Mouse (Mus musculus) myocyte (in vitro differentiated cells): ENCODE data around the gene Hist1h2bf. TPM values are rescaled to one million over a fixed set of nuclear protein-coding genes. Genes with fewer than 3 reads are reported as not detected.
A peak's percentile ranks its signal among the peaks of the same experiment; 100 is the strongest.
"Not testable (repeated sequence)": the region's sequence is repeated elsewhere in the genome, so short reads cannot be mapped to it uniquely, and the experiment has no call there.

Source experiments
- H3K27me3 ChIP-seq: one replicate; pipeline ENCODE4 v1.6.1; 2011; ENCODE audit not compliant: control insufficient read depth, insufficient read depth, insufficient read length
- H3K36me3 ChIP-seq: one replicate; pipeline ENCODE4 v1.6.1; 2011; ENCODE audit not compliant: control insufficient read depth, insufficient read depth
- H3K4me2 ChIP-seq: one replicate; pipeline ENCODE4 v1.6.1; 2011; ENCODE audit warnings: low read depth, control low read depth
- H3K4me3 ChIP-seq: one replicate; pipeline ENCODE4 v1.5.1; 2011; ENCODE audit warnings: mild to moderate bottlenecking, control low read depth, moderate library complexity
- H3K79me2 ChIP-seq: one replicate; pipeline ENCODE4 v1.6.1; 2011; ENCODE audit not compliant: control insufficient read depth, insufficient read depth
- H3ac ChIP-seq: one replicate; pipeline ENCODE4 v1.6.1; 2011; ENCODE audit not compliant: control insufficient read depth, insufficient read length
- CEBPB ChIP-seq: IDR thresholded peaks from 2 replicates; pipeline ENCODE4 v1.6.1; 2011; ENCODE audit warnings: mild to moderate bottlenecking, moderate library complexity; ENCODE audit not compliant: poor library complexity, insufficient read depth, severe bottlenecking
- E2F4 ChIP-seq: IDR thresholded peaks from one replicate; pipeline ENCODE4 v1.6.1; 2011; ENCODE audit warnings: mild to moderate bottlenecking, control low read depth, moderate library complexity; ENCODE audit not compliant: insufficient read depth
- MAX ChIP-seq: IDR thresholded peaks from one replicate; pipeline ENCODE4 v1.6.1; 2011; ENCODE audit warnings: low read depth, mild to moderate bottlenecking, control low read depth
- MYOD1 ChIP-seq, 3 experiments: IDR thresholded peaks; one replicate each; pipeline ENCODE4 v1.6.1; 2011; ENCODE audit warnings: control low read depth in 2 of 3, low read depth in 2 of 3, mild to moderate bottlenecking in 2 of 3, moderate library complexity in 1 of 3; ENCODE audit not compliant: insufficient read length in 2 of 3, control insufficient read depth in 1 of 3
- MYOG ChIP-seq, 3 experiments: IDR thresholded peaks; one replicate each; pipeline ENCODE4 v1.6.1; 2011; ENCODE audit warnings: control low read depth in 2 of 3, low read depth in 2 of 3, mild to moderate bottlenecking in 2 of 3; ENCODE audit not compliant: insufficient read length in 2 of 3, control insufficient read depth in 1 of 3, insufficient read depth in 1 of 3
- POLR2A ChIP-seq: IDR thresholded peaks from one replicate; pipeline ENCODE4 v1.6.1; 2011; ENCODE audit warnings: low read depth, mild to moderate bottlenecking, control low read depth, moderate library complexity; ENCODE audit not compliant: insufficient read length
- POLR2AphosphoS2 ChIP-seq: IDR thresholded peaks from one replicate; pipeline ENCODE4 v1.6.1; 2011; ENCODE audit warnings: low read depth, control low read depth; ENCODE audit not compliant: insufficient read length
- REST ChIP-seq: IDR thresholded peaks from one replicate; pipeline ENCODE4 v1.6.1; 2011; ENCODE audit warnings: mild to moderate bottlenecking, control low read depth, moderate library complexity; ENCODE audit not compliant: insufficient read depth, insufficient read length
- SRF ChIP-seq: IDR thresholded peaks from one replicate; pipeline ENCODE4 v1.6.1; 2011; ENCODE audit warnings: low read depth; ENCODE audit not compliant: control insufficient read depth, insufficient read length
- TCF12 ChIP-seq: IDR thresholded peaks from one replicate; pipeline ENCODE4 v1.6.1; 2011; ENCODE audit warnings: mild to moderate bottlenecking, control low read depth; ENCODE audit not compliant: poor library complexity, insufficient read depth, severe bottlenecking
- TCF3 ChIP-seq: IDR thresholded peaks from one replicate; pipeline ENCODE4 v1.6.1; 2011; ENCODE audit warnings: low read depth, control low read depth; ENCODE audit not compliant: insufficient read length
- USF1 ChIP-seq: IDR thresholded peaks from one replicate; pipeline ENCODE4 v1.6.1; 2011; ENCODE audit warnings: low read depth, mild to moderate bottlenecking, control low read depth, moderate library complexity
- polyA plus RNA-seq: library from polyadenylated mRNA; unstranded; fragments of >200 nt; fragmentation: generic; extraction: Trizol; gene quantifications from one replicate; pipeline ENCODE4 v1.2.1, GENCODE M21; 2012; ENCODE audit warnings: missing spikeins

Hist1h2bf gene
- polyA plus RNA-seq, 1 experiment = 2.1 TPM

DNA sequence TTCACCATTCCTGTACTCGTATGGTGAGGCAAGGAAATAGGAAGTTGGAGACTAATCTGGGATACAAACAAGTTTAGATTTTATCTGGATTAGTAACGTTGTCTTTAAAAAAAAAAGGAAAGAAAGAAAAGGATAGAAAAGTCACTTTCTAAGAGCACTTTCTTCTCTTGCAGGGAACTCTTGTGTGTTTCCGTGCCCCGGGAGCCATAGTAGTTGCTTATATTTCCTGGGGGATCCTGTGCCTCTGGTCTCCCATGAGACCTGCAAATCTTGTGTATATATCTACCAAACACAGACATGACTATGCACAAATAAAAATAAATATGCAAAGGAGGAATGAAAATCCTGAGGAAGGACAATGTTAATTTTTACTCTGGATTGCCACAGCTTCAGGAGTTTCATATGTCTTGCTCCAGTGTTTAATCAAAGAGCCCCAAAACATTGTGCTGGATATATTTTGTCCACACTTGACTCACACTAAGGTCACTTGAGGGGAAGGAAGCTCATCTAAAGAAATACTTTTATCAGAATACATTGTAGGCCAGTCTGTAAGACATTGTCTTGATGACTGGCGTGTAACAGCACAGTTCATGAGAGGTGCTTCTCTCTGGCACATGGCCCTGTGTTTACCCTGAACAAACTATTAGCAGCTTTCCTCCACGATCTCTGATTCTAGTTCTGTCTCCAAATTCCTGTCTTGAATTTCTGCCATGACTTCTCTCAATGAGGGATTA lies 3.1 kb upstream of the Hist1h2bf start:
- H3K27me3 ChIP-seq = no peaks in the 10 kb centered on the region
- H3K36me3 ChIP-seq = no peaks in the 10 kb centered on the region
- peak overlapping the region; percentile 27 for H3K4me3 ChIP-seq
- no peak overlapping the region for H3ac ChIP-seq
- no peaks in the 10 kb centered on the region for H3K79me2 ChIP-seq
- no peak for TF ChIP-seq REST
- TF ChIP-seq E2F4 = no peak
- no peak for TF ChIP-seq MAX
- no peak for TF ChIP-seq SRF
- TF ChIP-seq POLR2AphosphoS2 = no peak
- TF ChIP-seq CEBPB = no peak
- no peak for TF ChIP-seq TCF12
- TF ChIP-seq POLR2A = no peak
- no peak for TF ChIP-seq MYOD1 (IDR thresholded peaks at IDR 0.05; ENCODE audit: control insufficient read depth in 1 of 3, insufficient read length in 2 of 3, low read depth in 2 of 3)
- no peak for TF ChIP-seq MYOG (IDR thresholded peaks at IDR 0.05; ENCODE audit: control insufficient read depth in 1 of 3, insufficient read depth in 1 of 3, insufficient read length in 2 of 3, low read depth in 2 of 3)
- TF ChIP-seq TCF3 = no peak
- TF ChIP-seq USF1 = no peak
- peak overlapping the region; percentile 81 for H3K4me2 ChIP-seq

DNA sequence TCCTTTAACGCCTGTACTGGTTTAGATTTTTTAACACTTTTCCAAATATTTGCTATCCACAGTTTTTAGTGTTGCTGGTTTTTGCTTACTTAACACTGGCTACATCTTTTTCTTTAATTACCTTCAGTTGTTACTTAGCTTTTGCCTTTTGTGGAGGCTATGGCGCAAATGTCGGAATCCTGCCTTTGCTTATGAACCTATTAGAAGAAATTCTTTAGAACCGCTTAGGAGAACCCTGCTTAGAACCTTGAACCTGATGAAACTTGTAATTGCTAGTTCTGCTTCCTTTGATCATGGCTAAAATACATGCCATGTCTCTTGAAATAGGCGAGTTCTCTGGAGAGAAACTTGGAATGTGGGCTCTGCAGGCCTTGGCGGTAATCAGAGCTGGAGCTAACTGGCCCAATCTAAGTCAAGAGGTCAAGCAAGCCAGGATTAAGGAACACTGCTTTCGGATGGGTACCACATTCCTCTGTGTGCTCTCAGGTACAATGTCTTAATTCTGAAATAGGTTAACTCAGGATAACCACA lies 2.4 kb upstream of the Hist1h2bf start:
- H3K79me2 ChIP-seq = no peaks in the 10 kb centered on the region
- H3K4me3 ChIP-seq = peak overlapping the region; percentile 27
- peak; percentile 55 for TF ChIP-seq POLR2AphosphoS2
- no peak for TF ChIP-seq USF1
- no peak for TF ChIP-seq MAX
- TF ChIP-seq MYOD1 (IDR thresholded peaks at IDR 0.05; ENCODE audit: control insufficient read depth in 1 of 3, insufficient read length in 2 of 3, low read depth in 2 of 3) = no peak
- TF ChIP-seq TCF12 = no peak
- TF ChIP-seq POLR2A = peak; percentile 33
- no peak for TF ChIP-seq REST
- peak overlapping the region; percentile 81 for H3K4me2 ChIP-seq
- no peak overlapping the region for H3ac ChIP-seq
- H3K36me3 ChIP-seq = no peaks in the 10 kb centered on the region
- no peaks in the 10 kb centered on the region for H3K27me3 ChIP-seq

DNA sequence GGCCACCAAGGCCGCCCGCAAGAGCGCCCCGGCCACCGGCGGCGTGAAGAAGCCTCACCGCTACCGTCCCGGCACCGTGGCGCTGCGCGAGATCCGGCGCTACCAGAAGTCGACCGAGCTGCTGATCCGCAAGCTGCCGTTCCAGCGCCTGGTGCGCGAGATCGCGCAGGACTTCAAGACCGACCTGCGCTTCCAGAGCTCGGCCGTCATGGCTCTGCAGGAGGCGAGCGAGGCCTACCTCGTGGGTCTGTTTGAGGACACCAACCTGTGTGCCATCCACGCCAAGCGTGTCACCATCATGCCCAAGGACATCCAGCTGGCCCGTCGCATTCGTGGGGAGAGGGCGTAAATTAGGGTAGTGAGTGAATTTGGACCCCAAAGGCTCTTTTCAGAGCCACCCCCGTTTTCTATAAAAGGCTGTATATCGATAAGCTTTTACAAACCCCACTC lies 1.9 kb upstream of the Hist1h2bf start:
- H3K27me3 ChIP-seq, H3ac ChIP-seq, H3K79me2 ChIP-seq, H3K36me3 ChIP-seq: not testable (repeated sequence)
- peak overlapping the region; percentile 81 for H3K4me2 ChIP-seq
- peak overlapping the region; percentile 27 for H3K4me3 ChIP-seq
- TF ChIP-seq POLR2A (peak; percentile 71), POLR2AphosphoS2 (peak; percentile 82)

DNA sequence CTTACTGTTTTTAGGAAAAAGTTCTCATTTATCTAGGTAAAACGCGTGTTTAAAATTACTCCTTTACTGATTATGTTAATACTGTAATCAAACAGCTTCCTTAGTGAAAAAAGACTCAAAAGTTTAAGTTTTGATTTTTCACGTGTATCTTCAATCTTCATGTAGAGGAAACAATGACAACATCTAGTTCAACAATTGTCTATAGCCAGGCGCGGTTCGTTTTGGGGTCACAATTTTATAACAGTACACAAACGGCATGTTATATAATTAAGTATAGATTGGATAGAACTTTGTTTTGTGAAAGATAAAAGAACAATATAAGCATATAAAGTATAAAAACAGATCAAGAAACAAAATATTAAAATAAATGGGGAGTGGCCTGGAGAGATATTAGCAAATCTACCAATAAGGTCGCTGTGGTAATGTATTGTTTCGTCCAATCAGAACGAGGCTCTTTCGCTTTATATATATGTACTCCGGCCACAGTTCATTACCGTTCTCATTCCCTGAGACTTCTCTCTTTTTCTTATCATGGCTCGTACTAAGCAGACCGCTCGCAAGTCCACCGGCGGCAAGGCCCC lies 1.4 kb upstream of the Hist1h2bf start, which contains the start of gene Hist1h3d:
TSS of gene Hist1h3d (plus strand) at position 493 of the 581 bp plus-strand sequence.
- Histone ChIP-seq H3K79me2 (no peaks in the 10 kb centered on the region), H3K27me3 (no peaks in the 10 kb centered on the region), H3K4me2 (peak within 1 kb of the TSS; percentile 81), H3ac (no peak within 1 kb of the TSS), H3K36me3 (no peaks in the 10 kb centered on the region), H3K4me3 (peak within 1 kb of the TSS; percentile 27)
- TF ChIP-seq MYOG (IDR thresholded peaks at IDR 0.05; ENCODE audit: control insufficient read depth in 1 of 3, insufficient read depth in 1 of 3, insufficient read length in 2 of 3, low read depth in 2 of 3) (no peak), USF1 (no peak), TCF12 (no peak), E2F4 (no peak), MAX (no peak)

DNA sequence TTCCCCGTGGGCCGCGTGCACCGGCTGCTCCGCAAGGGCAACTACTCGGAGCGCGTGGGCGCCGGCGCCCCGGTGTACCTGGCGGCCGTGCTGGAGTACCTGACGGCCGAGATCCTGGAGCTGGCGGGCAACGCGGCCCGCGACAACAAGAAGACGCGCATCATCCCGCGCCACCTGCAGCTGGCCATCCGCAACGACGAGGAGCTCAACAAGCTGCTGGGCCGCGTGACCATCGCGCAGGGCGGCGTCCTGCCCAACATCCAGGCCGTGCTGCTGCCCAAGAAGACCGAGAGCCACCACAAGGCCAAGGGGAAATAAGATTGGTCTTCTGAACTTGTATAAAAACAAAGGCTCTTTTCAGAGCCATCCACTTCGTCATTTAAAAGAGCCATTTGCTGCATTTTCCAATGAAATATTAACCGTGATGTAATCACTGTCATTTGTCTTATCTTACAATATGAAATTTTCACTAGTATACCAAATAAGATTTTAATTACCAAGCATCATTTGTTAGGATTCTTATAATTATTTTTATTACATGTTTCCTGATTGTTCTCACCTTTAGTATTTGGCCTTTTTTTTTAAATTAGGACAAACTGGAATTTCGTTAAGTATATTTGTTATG lies 662 bp upstream of the Hist1h2bf start:
- H3K4me2 ChIP-seq = peak overlapping the region; percentile 77
- TF ChIP-seq POLR2A (peak; percentile 61), POLR2AphosphoS2 (peak; percentile 70)
- not testable (repeated sequence) for H3K27me3 ChIP-seq

DNA sequence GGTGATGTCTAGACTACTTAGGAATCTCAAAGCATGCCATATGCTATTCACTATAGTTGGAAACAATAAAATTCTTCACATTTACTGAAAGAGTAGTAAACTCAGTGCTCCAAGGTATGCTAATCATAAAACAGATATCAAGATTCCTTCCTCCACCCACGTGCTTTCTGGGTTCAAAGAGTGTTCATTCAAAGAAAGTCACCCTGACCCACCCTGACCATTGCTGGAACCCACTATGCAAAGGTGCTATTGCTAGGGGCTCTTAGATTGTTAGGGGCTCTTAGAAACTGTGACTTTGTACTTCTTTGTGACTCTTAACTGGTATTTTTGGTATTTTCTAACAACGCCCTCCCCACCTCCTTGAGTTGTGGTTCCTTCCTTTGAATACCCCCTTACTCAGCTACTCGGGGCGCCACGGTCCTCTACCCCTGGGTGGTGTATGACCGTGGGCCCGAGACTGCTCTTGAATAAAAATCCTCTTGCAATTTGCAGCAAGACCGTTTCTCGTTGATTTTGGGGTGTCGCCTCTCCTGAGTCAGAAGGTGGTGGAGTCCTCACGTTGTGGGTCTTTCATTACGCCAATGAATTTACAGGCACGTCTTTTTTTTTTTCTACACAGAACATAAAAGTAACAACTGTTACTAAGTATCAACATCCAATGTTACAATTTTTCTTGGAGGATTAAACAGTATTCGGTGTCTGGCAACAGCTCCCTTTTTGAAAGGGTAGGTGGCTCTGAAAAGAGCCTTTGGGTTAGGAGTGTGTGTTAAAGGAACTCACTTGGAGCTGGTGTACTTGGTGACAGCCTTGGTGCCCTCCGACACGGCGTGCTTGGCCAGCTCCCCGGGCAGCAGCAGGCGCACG lies 730 bp downstream of the Hist1h2bf start:
- H3ac ChIP-seq, H3K36me3 ChIP-seq, H3K27me3 ChIP-seq, H3K79me2 ChIP-seq: not testable (repeated sequence)
- peak overlapping the region; percentile 27 for H3K4me3 ChIP-seq
- H3K4me2 ChIP-seq = peak overlapping the region; percentile 64

More for the DNA sequence above, 662 bp upstream of the Hist1h2bf start:
- not testable (repeated sequence) for H3ac ChIP-seq, H3K36me3 ChIP-seq, H3K79me2 ChIP-seq
- H3K4me3 ChIP-seq = peak overlapping the region; percentile 27
